Mouse (Mus musculus) megakaryocyte, embryonic 14.5 days (primary cell): ENCODE data around the gene Zfp593. TPM values are rescaled to one million over a fixed set of nuclear protein-coding genes. Genes with fewer than 3 reads are reported as not detected.

Experiments
- H3K27me3 ChIP-seq: replicated peaks from 2 replicates; pipeline ENCODE3; 2012; ENCODE audit warnings: inconsistent platforms
- H3K36me3 ChIP-seq: replicated peaks from 2 replicates; pipeline ENCODE3; 2012; ENCODE audit warnings: low read length, inconsistent platforms, mixed read lengths
- H3K4me1 ChIP-seq: 2 replicates; pipeline ENCODE4 v1.6.1; 2012; ENCODE audit warnings: inconsistent platforms
- H3K4me3 ChIP-seq: replicated peaks from 2 replicates; pipeline ENCODE3; 2012; ENCODE audit warnings: moderate library complexity, mild to moderate bottlenecking, inconsistent platforms
- H3K9me3 ChIP-seq: 2 replicates; pipeline ENCODE4 v1.6.1; 2012; ENCODE audit warnings: inconsistent platforms
- FLI1 ChIP-seq: IDR thresholded peaks from 2 replicates; pipeline ENCODE4 v1.6.1; 2012; ENCODE audit warnings: low read length, inconsistent platforms, mixed read lengths
- GATA1 ChIP-seq: IDR thresholded peaks from 3 replicates; pipeline ENCODE4 v1.6.1; 2012; ENCODE audit warnings: mixed read lengths, low read length, inconsistent platforms, borderline replicate concordance
- polyA plus RNA-seq: library from polyadenylated mRNA; stranded (reverse); fragments of >175 nt; gene quantifications from 2 replicates; pipeline ENCODE4 v1.2.3, GENCODE M21; 2012; ENCODE audit warnings: low replicate concordance; ENCODE audit not compliant: insufficient read depth

The Zfp593 gene
- polyA plus RNA-seq, 1 experiment, result 28.1 TPM

GRCm38 (mm10) chr4:134257198-134258009 lies 12.0 kb upstream of the Zfp593 start:
- H3K9me3 ChIP-seq, result peaks cover 9% of the 10 kb centered on the region
- H3K4me1 ChIP-seq, result peaks cover 21% of the 10 kb centered on the region
- TF ChIP-seq GATA1 (no peak), FLI1 (no peak)
- H3K27me3 ChIP-seq, result peaks cover 75% of the 10 kb centered on the region
- no peaks in the 10 kb centered on the region for H3K36me3 ChIP-seq
- no peak overlapping the region for H3K4me3 ChIP-seq

- no peak overlapping the region for H3K4me3 ChIP-seq
- H3K27me3 ChIP-seq, result peaks cover 75% of the 10 kb centered on the region
- H3K9me3 ChIP-seq, result peaks cover under 1% of the 10 kb centered on the region
- peaks cover 29% of the 10 kb centered on the region for H3K4me1 ChIP-seq
- TF ChIP-seq GATA1, result no peak
- no peak for TF ChIP-seq FLI1
- H3K36me3 ChIP-seq, result no peaks in the 10 kb centered on the region
Measured at GRCm38 (mm10) chr4:134256407-134257197, 11.2 kb upstream of the Zfp593 start.

GRCm38 (mm10) chr4:134255854-134256253 lies 10.5 kb upstream of the Zfp593 start:
- Histone ChIP-seq H3K36me3 (no peaks in the 10 kb centered on the region), H3K9me3 (peaks cover 4% of the 10 kb centered on the region; the same call in 1 of the 2 replicates), H3K4me3 (no peak overlapping the region), H3K27me3 (peaks cover 78% of the 10 kb centered on the region), H3K4me1 (peaks cover 37% of the 10 kb centered on the region)
- no peak for TF ChIP-seq GATA1
- TF ChIP-seq FLI1, result no peak

GRCm38 (mm10) chr4:134254835-134255234 lies 9.4 kb upstream of the Zfp593 start:
- TF ChIP-seq FLI1, result no peak
- TF ChIP-seq GATA1, result no peak
- H3K27me3 ChIP-seq, result peaks cover 84% of the 10 kb centered on the region

GRCm38 (mm10) chr4:134253722-134254324 lies 8.4 kb upstream of the Zfp593 start, which contains the start of gene Grrp1:
Grrp1 (minus strand) TSS chr4:134254106.
- peaks cover 56% of the 10 kb centered on the region for H3K4me1 ChIP-seq
- H3K4me3 ChIP-seq, result no peak within 1 kb of the TSS
- H3K36me3 ChIP-seq, result no peaks in the 10 kb centered on the region
- TF ChIP-seq GATA1 (no peak), FLI1 (no peak)
- H3K27me3 ChIP-seq, result peaks cover 89% of the 10 kb centered on the region
- H3K9me3 ChIP-seq, result peaks cover 4% of the 10 kb centered on the region; the same call in 1 of the 2 replicates

More at GRCm38 (mm10) chr4:134254835-134255234, 9.4 kb upstream of the Zfp593 start:
- Histone ChIP-seq H3K4me3 (no peak overlapping the region), H3K9me3 (peaks cover 4% of the 10 kb centered on the region; the same call in 1 of the 2 replicates), H3K36me3 (no peaks in the 10 kb centered on the region), H3K4me1 (peaks cover 47% of the 10 kb centered on the region)

GRCm38 (mm10) chr4:134252911-134253721 lies 7.7 kb upstream of the Zfp593 start:
- Histone ChIP-seq H3K27me3 (peaks cover 92% of the 10 kb centered on the region), H3K4me1 (peaks cover 52% of the 10 kb centered on the region), H3K36me3 (no peaks in the 10 kb centered on the region), H3K9me3 (peaks cover 4% of the 10 kb centered on the region; the same call in 1 of the 2 replicates), H3K4me3 (no peak overlapping the region)
- TF ChIP-seq FLI1 (no peak), GATA1 (no peak)

GRCm38 (mm10) chr4:134252131-134252910 lies 6.9 kb upstream of the Zfp593 start:
- peaks cover 95% of the 10 kb centered on the region for H3K27me3 ChIP-seq
- TF ChIP-seq GATA1 (no peak), FLI1 (no peak)
- H3K36me3 ChIP-seq, result no peaks in the 10 kb centered on the region
- peaks cover 52% of the 10 kb centered on the region for H3K4me1 ChIP-seq
- H3K4me3 ChIP-seq, result peak overlapping the region; percentile 85
- H3K9me3 ChIP-seq, result peaks cover 4% of the 10 kb centered on the region; the same call in 1 of the 2 replicates
